Mouse (Mus musculus) brain, embryonic 14.5 days (tissue): Measurements from ENCODE around the gene Ube2z. TPM values are rescaled to one million over a fixed set of nuclear protein-coding genes. Genes with fewer than 3 reads are reported as not detected.
A peak's percentile ranks its signal among the peaks of the same experiment; 100 is the strongest.

Source experiments
- DNase-seq: peaks from one replicate; pipeline ENCODE4 v3.0.0-alpha.2; 2011; ENCODE audit warnings: low read depth
- CTCF ChIP-seq: fragments of 200-500 bp; IDR thresholded peaks from 2 replicates; pipeline ENCODE4 v1.5.1; 2012; ENCODE audit warnings: inconsistent platforms, mild to moderate bottlenecking, moderate library complexity, borderline replicate concordance; ENCODE audit not compliant: insufficient read depth, insufficient read length; ENCODE audit errors: extremely low read depth
- POLR2A ChIP-seq: fragments of 200-500 bp; IDR thresholded peaks from 2 replicates; pipeline ENCODE4 v1.6.1; 2012; ENCODE audit warnings: mild to moderate bottlenecking, inconsistent platforms, borderline replicate concordance; ENCODE audit not compliant: poor library complexity, insufficient read depth, insufficient read length, severe bottlenecking; ENCODE audit errors: extremely low read depth
- polyA plus RNA-seq: library from polyadenylated mRNA; depleted of rRNA; stranded (reverse); fragments of >200 nt; gene quantifications from 2 replicates; pipeline ENCODE4 v1.2.3, GENCODE M21; 2012; rRNA removed

Gene Ube2z
- polyA plus RNA-seq, 1 experiment = 57.9 TPM

GRCm38 (mm10) chr11:96003969-96004792 lies 61.0 kb downstream of the Ube2z start:
- DNase-seq = peak; percentile 63
- TF ChIP-seq CTCF (no peak), POLR2A (no peak)

- TF ChIP-seq POLR2A (no peak), CTCF (no peak)
- DNase-seq = peak; percentile 78
Measured at GRCm38 (mm10) chr11:96003100-96003900, 61.9 kb downstream of the Ube2z start.

Other genes starting within 250 kb of the Ube2z start
- gene Phospho1, start 240.9 kb downstream of the Ube2z start, polyA plus RNA-seq = 0.67 and 9.9 TPM in 2 replicates
- 1.4 and 1.5 TPM in 2 replicates for gene Gngt2, start 228.2 kb downstream of the Ube2z start, polyA plus RNA-seq
- gene Abi3, start 222.9 kb downstream of the Ube2z start, polyA plus RNA-seq = 2.7 and 3.3 TPM in 2 replicates
- gene B4galnt2, start 150.5 kb downstream of the Ube2z start, polyA plus RNA-seq = 0.06 TPM in 1 of 2 replicates, not detected in the other
- gene Igf2bp1, start 59.4 kb downstream of the Ube2z start, polyA plus RNA-seq = 11.9 and 13.4 TPM in 2 replicates
- not detected in 2 replicates for gene Gip, start 40.8 kb downstream of the Ube2z start, polyA plus RNA-seq
- 52.7 and 60.8 TPM in 2 replicates for gene Snf8, start 30.5 kb downstream of the Ube2z start, polyA plus RNA-seq
- 312 and 344 TPM in 2 replicates for gene Atp5g1, start 10.3 kb upstream of the Ube2z start, polyA plus RNA-seq
- not detected in 2 replicates for gene Calcoco2, start 46.6 kb upstream of the Ube2z start, polyA plus RNA-seq
- gene Ttll6, start 68.4 kb upstream of the Ube2z start, polyA plus RNA-seq = 0.71 and 0.86 TPM in 2 replicates
- not detected in 2 replicates for gene Hoxb13, start 128.9 kb upstream of the Ube2z start, polyA plus RNA-seq
- 0.04 and 0.06 TPM in 2 replicates for gene Hoxb9, start 206.1 kb upstream of the Ube2z start, polyA plus RNA-seq
- 0.38 and 19.0 TPM in 2 replicates for gene Hoxb8, start 216.5 kb upstream of the Ube2z start, polyA plus RNA-seq
- gene Hoxb7, start 221.2 kb upstream of the Ube2z start, polyA plus RNA-seq = 0.11 and 2.4 TPM in 2 replicates
- gene Hoxb6, start 227.1 kb upstream of the Ube2z start, polyA plus RNA-seq = 0.68 and 14.3 TPM in 2 replicates
- 3.3 and 43.9 TPM in 2 replicates for gene Hoxb5, start 237.9 kb upstream of the Ube2z start, polyA plus RNA-seq